Mouse (Mus musculus): Measurements from ENCODE around the gene Pole3. TPM values are rescaled to one million over a fixed set of nuclear protein-coding genes. Genes with fewer than 3 reads are reported as not detected.

Gene Pole3
- polyA plus RNA-seq, 1 experiment from 2014 or later: 96.4 TPM

GRCm38 (mm10) chr4:62494230-62494629 lies 30.6 kb downstream of the Pole3 start:
- ATAC-seq (ENCODE audit: insufficient read depth): no peak
- DNase-seq: no peak
- Histone ChIP-seq H3K27me3 (ENCODE audit: insufficient read depth, low read length) (no peaks in the 10 kb centered on the region), H3K36me3 (ENCODE audit: insufficient read depth) (peaks cover 16% of the 10 kb centered on the region), H3K4me1 (ENCODE audit: insufficient read depth) (no peaks in the 10 kb centered on the region), H3K9me3 (ENCODE audit: low read depth, low read length) (no peaks in the 10 kb centered on the region), H3K27ac (ENCODE audit: low read depth) (no peak overlapping the region), H3K4me2 (no peak overlapping the region), H3K9ac (no peak overlapping the region), H3K4me3 (ENCODE audit: low read depth, low read length) (no peak overlapping the region)
- no peak for TF ChIP-seq CTCF (IDR thresholded peaks at IDR 0.05; ENCODE audit: low read depth)
- WGBS: 59% methylated on average over 9 of the region's 9 CpGs

- Histone ChIP-seq H3K4me3 (ENCODE audit: low read depth, low read length) (no peak overlapping the region), H3K9ac (no peak overlapping the region), H3K4me2 (no peak overlapping the region), H3K27ac (ENCODE audit: low read depth) (no peak overlapping the region), H3K27me3 (ENCODE audit: insufficient read depth, low read length) (no peaks in the 10 kb centered on the region), H3K9me3 (ENCODE audit: low read depth, low read length) (no peaks in the 10 kb centered on the region), H3K36me3 (ENCODE audit: insufficient read depth) (0 out of 2 replicates have a peak, but pooled peaks cover 4% of the 10 kb centered on the region), H3K4me1 (ENCODE audit: insufficient read depth) (no peaks in the 10 kb centered on the region)
- ATAC-seq (ENCODE audit: insufficient read depth) (no peak), DNase-seq (no peak)
- 77% methylated on average over 2 of the region's 2 CpGs for WGBS
- no peak for TF ChIP-seq CTCF (IDR thresholded peaks at IDR 0.05; ENCODE audit: low read depth)
Measured at GRCm38 (mm10) chr4:62492682-62493081, 32.2 kb downstream of the Pole3 start.

GRCm38 (mm10) chr4:62487914-62488313 lies 37.0 kb downstream of the Pole3 start:
- ATAC-seq (ENCODE audit: insufficient read depth) (no peak), DNase-seq (no peak)
- Histone ChIP-seq H3K9ac (no peak overlapping the region), H3K9me3 (ENCODE audit: low read depth, low read length) (no peaks in the 10 kb centered on the region), H3K27ac (ENCODE audit: low read depth) (no peak overlapping the region), H3K27me3 (ENCODE audit: insufficient read depth, low read length) (no peaks in the 10 kb centered on the region), H3K4me2 (no peak overlapping the region), H3K36me3 (ENCODE audit: insufficient read depth) (0 out of 2 replicates have a peak, but pooled peaks cover 3% of the 10 kb centered on the region), H3K4me1 (ENCODE audit: insufficient read depth) (no peaks in the 10 kb centered on the region), H3K4me3 (ENCODE audit: low read depth, low read length) (no peak overlapping the region)
- 93% methylated on average over 2 of the region's 2 CpGs for WGBS
- TF ChIP-seq CTCF (IDR thresholded peaks at IDR 0.05; ENCODE audit: low read depth): no peak

GRCm38 (mm10) chr4:62487172-62487571 lies 37.7 kb downstream of the Pole3 start:
- H3K9ac ChIP-seq: no peak overlapping the region
- no peak overlapping the region; the same call in 1 of the 2 replicates for H3K27ac ChIP-seq (ENCODE audit: low read depth)
- H3K4me2 ChIP-seq: no peak overlapping the region
- WGBS: 78% methylated on average over 5 of the region's 5 CpGs
- ATAC-seq (ENCODE audit: insufficient read depth) (no peak), DNase-seq (no peak)
- H3K27me3 ChIP-seq (ENCODE audit: insufficient read depth, low read length): no peaks in the 10 kb centered on the region
- no peak for TF ChIP-seq CTCF (IDR thresholded peaks at IDR 0.05; ENCODE audit: low read depth)
- H3K4me3 ChIP-seq (ENCODE audit: low read depth, low read length): no peak overlapping the region
- no peaks in the 10 kb centered on the region for H3K4me1 ChIP-seq (ENCODE audit: insufficient read depth)
- 0 out of 2 replicates have a peak, but pooled peaks cover 3% of the 10 kb centered on the region for H3K36me3 ChIP-seq (ENCODE audit: insufficient read depth)
- no peaks in the 10 kb centered on the region for H3K9me3 ChIP-seq (ENCODE audit: low read depth, low read length)

- H3K36me3 ChIP-seq (ENCODE audit: insufficient read depth): 0 out of 2 replicates have a peak, but pooled peaks cover 3% of the 10 kb centered on the region
- no peak overlapping the region for H3K4me3 ChIP-seq (ENCODE audit: low read depth, low read length)
- no peak overlapping the region for H3K4me2 ChIP-seq
- TF ChIP-seq CTCF (IDR thresholded peaks at IDR 0.05; ENCODE audit: low read depth): no peak
- ATAC-seq (ENCODE audit: insufficient read depth) (0 out of 2 replicates have a peak, but pooled peaks have one; percentile 4), DNase-seq (no peak)
- no peak overlapping the region for H3K27ac ChIP-seq (ENCODE audit: low read depth)
- H3K9me3 ChIP-seq (ENCODE audit: low read depth, low read length): no peaks in the 10 kb centered on the region
- H3K27me3 ChIP-seq (ENCODE audit: insufficient read depth, low read length): no peaks in the 10 kb centered on the region
- 87% methylated on average over 15 of the region's 15 CpGs for WGBS
- H3K4me1 ChIP-seq (ENCODE audit: insufficient read depth): no peaks in the 10 kb centered on the region
- no peak overlapping the region for H3K9ac ChIP-seq
Measured at GRCm38 (mm10) chr4:62486162-62486696, 38.6 kb downstream of the Pole3 start.

GRCm38 (mm10) chr4:62485450-62486161 lies 39.3 kb downstream of the Pole3 start:
- ATAC-seq (ENCODE audit: insufficient read depth): no peak
- H3K9me3 ChIP-seq (ENCODE audit: low read depth, low read length): no peaks in the 10 kb centered on the region
- no peak overlapping the region for H3K4me2 ChIP-seq
- H3K4me3 ChIP-seq (ENCODE audit: low read depth, low read length): no peak overlapping the region
- H3K9ac ChIP-seq: no peak overlapping the region
- TF ChIP-seq CTCF (IDR thresholded peaks at IDR 0.05; ENCODE audit: low read depth): no peak
- DNase-seq: peak; percentile 20
- 83% methylated on average over 8 of the region's 8 CpGs for WGBS
- no peaks in the 10 kb centered on the region for H3K27me3 ChIP-seq (ENCODE audit: insufficient read depth, low read length)
- H3K36me3 ChIP-seq (ENCODE audit: insufficient read depth): 0 out of 2 replicates have a peak, but pooled peaks cover 3% of the 10 kb centered on the region
- H3K4me1 ChIP-seq (ENCODE audit: insufficient read depth): no peaks in the 10 kb centered on the region
- no peak overlapping the region for H3K27ac ChIP-seq (ENCODE audit: low read depth)

GRCm38 (mm10) chr4:62484928-62485327 lies 39.9 kb downstream of the Pole3 start:
- Histone ChIP-seq H3K27me3 (ENCODE audit: insufficient read depth, low read length) (0 out of 2 replicates have a peak, but pooled peaks cover 2% of the 10 kb centered on the region), H3K4me3 (ENCODE audit: low read depth, low read length) (no peak overlapping the region), H3K4me2 (no peak overlapping the region), H3K9me3 (ENCODE audit: low read depth, low read length) (no peaks in the 10 kb centered on the region), H3K9ac (no peak overlapping the region), H3K27ac (ENCODE audit: low read depth) (no peak overlapping the region), H3K36me3 (ENCODE audit: insufficient read depth) (0 out of 2 replicates have a peak, but pooled peaks cover 3% of the 10 kb centered on the region), H3K4me1 (ENCODE audit: insufficient read depth) (no peaks in the 10 kb centered on the region)
- ATAC-seq (ENCODE audit: insufficient read depth) (no peak), DNase-seq (no peak)
- TF ChIP-seq CTCF (IDR thresholded peaks at IDR 0.05; ENCODE audit: low read depth): no peak
- 88% methylated on average over 3 of the region's 3 CpGs for WGBS

Data from lung, embryonic 14.5 days (tissue).